Mouse (Mus musculus): ENCODE measurements at regions not wholly inside any gene's neighbourhood (a gene's known extent, or its start where the extent isn't known, plus 50 kb on each side); places are given as distances from the start of the nearest gene placed in this dataset.

GRCm38 (mm10) chr12:118529428-118530361, 228.5 kb upstream of the Sp4 start:
- no peak for ATAC-seq (ENCODE audit: insufficient number of reproducible peaks, insufficient read depth, low FRiP score, low read depth)
- WGBS = 3% methylated on average over 36 of the region's 36 CpGs
- H3K36me3 ChIP-seq (ENCODE audit: control insufficient read depth, insufficient read depth, low read length) = no peaks in the 10 kb centered on the region
- H3K4me2 ChIP-seq (ENCODE audit: low read length) = peak overlapping the region; percentile 73
- H3K27me3 ChIP-seq (ENCODE audit: control insufficient read depth, insufficient read depth, low read length) = peaks cover 45% of the 10 kb centered on the region
- H3K4me1 ChIP-seq (ENCODE audit: control insufficient read depth in 2 of 2, insufficient read depth in 2 of 2, low read length in 2 of 2) = peaks cover 0 to 11% of the 10 kb centered on the region in 2 experiments; a peak in 2 of 4 replicates
- peak overlapping the region; percentile 26; the same call in 1 of the 2 replicates for H3K9ac ChIP-seq (ENCODE audit: low read length)
- peak overlapping the region; percentile 5 to 37 for H3K4me3 ChIP-seq (ENCODE audit: control insufficient read depth in 1 of 2, insufficient read depth in 1 of 2, low read depth in 1 of 2, low read length in 2 of 2)
- H3K9me3 ChIP-seq (ENCODE audit: control insufficient read depth, low read length) = no peaks in the 10 kb centered on the region
- H3K27ac ChIP-seq (replicated peaks in 1 of 2; ENCODE audit: control insufficient read depth in 1 of 2, insufficient read depth in 1 of 2, low read depth in 2 of 2, low read length in 2 of 2) = no peak overlapping the region

GRCm38 (mm10) chr12:118521770-118522169, 220.5 kb upstream of the Sp4 start:
- H3K27ac ChIP-seq (replicated peaks in 1 of 2; ENCODE audit: control insufficient read depth in 1 of 2, insufficient read depth in 1 of 2, low read depth in 2 of 2, low read length in 2 of 2) = no peak overlapping the region
- WGBS = 75% methylated on average over 2 of the region's 2 CpGs
- no peaks in the 10 kb centered on the region for H3K36me3 ChIP-seq (ENCODE audit: control insufficient read depth, insufficient read depth, low read length)

GRCm38 (mm10) chr12:118521329-118521728, 220.1 kb upstream of the Sp4 start:
- Histone ChIP-seq H3K36me3 (ENCODE audit: control insufficient read depth, insufficient read depth, low read length) (no peaks in the 10 kb centered on the region), H3K27ac (replicated peaks in 1 of 2; ENCODE audit: control insufficient read depth in 1 of 2, insufficient read depth in 1 of 2, low read depth in 2 of 2, low read length in 2 of 2) (no peak overlapping the region), H3K4me2 (ENCODE audit: low read length) (no peak overlapping the region), H3K9ac (ENCODE audit: low read length) (no peak overlapping the region), H3K9me3 (ENCODE audit: control insufficient read depth, low read length) (no peaks in the 10 kb centered on the region), H3K4me3 (ENCODE audit: control insufficient read depth in 1 of 2, insufficient read depth in 1 of 2, low read depth in 1 of 2, low read length in 2 of 2) (no peak overlapping the region), H3K4me1 (ENCODE audit: control insufficient read depth in 2 of 2, insufficient read depth in 2 of 2, low read length in 2 of 2) (no peaks in the 10 kb centered on the region), H3K27me3 (ENCODE audit: control insufficient read depth, insufficient read depth, low read length) (no peaks in the 10 kb centered on the region)
- no peak for ATAC-seq (ENCODE audit: insufficient number of reproducible peaks, insufficient read depth, low FRiP score, low read depth)
- WGBS = 64% methylated on average over 1 of the region's 1 CpGs

More at GRCm38 (mm10) chr12:118521770-118522169, 220.5 kb upstream of the Sp4 start:
- Histone ChIP-seq H3K4me3 (ENCODE audit: control insufficient read depth in 1 of 2, insufficient read depth in 1 of 2, low read depth in 1 of 2, low read length in 2 of 2) (no peak overlapping the region), H3K27me3 (ENCODE audit: control insufficient read depth, insufficient read depth, low read length) (no peaks in the 10 kb centered on the region), H3K9me3 (ENCODE audit: control insufficient read depth, low read length) (no peaks in the 10 kb centered on the region), H3K4me2 (ENCODE audit: low read length) (no peak overlapping the region), H3K9ac (ENCODE audit: low read length) (no peak overlapping the region), H3K4me1 (ENCODE audit: control insufficient read depth in 2 of 2, insufficient read depth in 2 of 2, low read length in 2 of 2) (no peaks in the 10 kb centered on the region)
- no peak for ATAC-seq (ENCODE audit: insufficient number of reproducible peaks, insufficient read depth, low FRiP score, low read depth)

- Histone ChIP-seq H3K36me3 (ENCODE audit: control insufficient read depth, insufficient read depth, low read length) (no peaks in the 10 kb centered on the region), H3K4me3 (ENCODE audit: control insufficient read depth in 1 of 2, insufficient read depth in 1 of 2, low read depth in 1 of 2, low read length in 2 of 2) (no peak overlapping the region), H3K9ac (ENCODE audit: low read length) (no peak overlapping the region), H3K4me2 (ENCODE audit: low read length) (no peak overlapping the region), H3K27me3 (ENCODE audit: control insufficient read depth, insufficient read depth, low read length) (no peaks in the 10 kb centered on the region), H3K4me1 (ENCODE audit: control insufficient read depth in 2 of 2, insufficient read depth in 2 of 2, low read length in 2 of 2) (no peaks in the 10 kb centered on the region), H3K27ac (replicated peaks in 1 of 2; ENCODE audit: control insufficient read depth in 1 of 2, insufficient read depth in 1 of 2, low read depth in 2 of 2, low read length in 2 of 2) (no peak overlapping the region), H3K9me3 (ENCODE audit: control insufficient read depth, low read length) (no peaks in the 10 kb centered on the region)
- WGBS = 35% methylated on average over 10 of the region's 10 CpGs
- ATAC-seq (ENCODE audit: insufficient number of reproducible peaks, insufficient read depth, low FRiP score, low read depth) = no peak
Observed at GRCm38 (mm10) chr12:118519801-118520327, 218.6 kb upstream of the Sp4 start.

GRCm38 (mm10) chr12:118510989-118511388, 209.7 kb upstream of the Sp4 start:
- 81% methylated on average over 4 of the region's 4 CpGs for WGBS
- H3K9me3 ChIP-seq (ENCODE audit: control insufficient read depth, low read length) = no peaks in the 10 kb centered on the region
- H3K4me2 ChIP-seq (ENCODE audit: low read length) = no peak overlapping the region
- H3K4me1 ChIP-seq (ENCODE audit: control insufficient read depth in 2 of 2, insufficient read depth in 2 of 2, low read length in 2 of 2) = no peaks in the 10 kb centered on the region
- H3K27ac ChIP-seq (replicated peaks in 1 of 2; ENCODE audit: control insufficient read depth in 1 of 2, insufficient read depth in 1 of 2, low read depth in 2 of 2, low read length in 2 of 2) = no peak overlapping the region
- ATAC-seq (ENCODE audit: insufficient number of reproducible peaks, insufficient read depth, low FRiP score, low read depth) = no peak
- H3K36me3 ChIP-seq (ENCODE audit: control insufficient read depth, insufficient read depth, low read length) = no peaks in the 10 kb centered on the region
- no peak overlapping the region for H3K4me3 ChIP-seq (ENCODE audit: control insufficient read depth in 1 of 2, insufficient read depth in 1 of 2, low read depth in 1 of 2, low read length in 2 of 2)
- no peaks in the 10 kb centered on the region for H3K27me3 ChIP-seq (ENCODE audit: control insufficient read depth, insufficient read depth, low read length)
- no peak overlapping the region for H3K9ac ChIP-seq (ENCODE audit: low read length)

GRCm38 (mm10) chr12:118508972-118509917, 208.0 kb upstream of the Sp4 start:
- Histone ChIP-seq H3K4me3 (ENCODE audit: control insufficient read depth in 1 of 2, insufficient read depth in 1 of 2, low read depth in 1 of 2, low read length in 2 of 2) (no peak overlapping the region), H3K36me3 (ENCODE audit: control insufficient read depth, insufficient read depth, low read length) (no peaks in the 10 kb centered on the region), H3K9me3 (ENCODE audit: control insufficient read depth, low read length) (no peaks in the 10 kb centered on the region), H3K27ac (replicated peaks in 1 of 2; ENCODE audit: control insufficient read depth in 1 of 2, insufficient read depth in 1 of 2, low read depth in 2 of 2, low read length in 2 of 2) (no peak overlapping the region), H3K4me2 (ENCODE audit: low read length) (no peak overlapping the region), H3K27me3 (ENCODE audit: control insufficient read depth, insufficient read depth, low read length) (no peaks in the 10 kb centered on the region), H3K9ac (ENCODE audit: low read length) (no peak overlapping the region), H3K4me1 (ENCODE audit: control insufficient read depth in 2 of 2, insufficient read depth in 2 of 2, low read length in 2 of 2) (no peaks in the 10 kb centered on the region)
- no peak for ATAC-seq (ENCODE audit: insufficient number of reproducible peaks, insufficient read depth, low FRiP score, low read depth)
- 82% methylated on average over 8 of the region's 8 CpGs for WGBS

- peak overlapping the region; percentile 29; the same call in 1 of the 2 replicates for H3K4me2 ChIP-seq (ENCODE audit: low read length)
- no peaks in the 10 kb centered on the region for H3K36me3 ChIP-seq (ENCODE audit: control insufficient read depth, insufficient read depth, low read length)
- ATAC-seq (ENCODE audit: insufficient number of reproducible peaks, insufficient read depth, low FRiP score, low read depth) = no peak
- no peaks in the 10 kb centered on the region for H3K27me3 ChIP-seq (ENCODE audit: control insufficient read depth, insufficient read depth, low read length)
- H3K9me3 ChIP-seq (ENCODE audit: control insufficient read depth, low read length) = no peaks in the 10 kb centered on the region
- WGBS = 15% methylated on average over 5 of the region's 5 CpGs
- H3K4me1 ChIP-seq (ENCODE audit: control insufficient read depth in 2 of 2, insufficient read depth in 2 of 2, low read length in 2 of 2) = peaks cover 2 to 16% of the 10 kb centered on the region in 2 experiments; a peak in 3 of 4 replicates
- H3K4me3 ChIP-seq (ENCODE audit: control insufficient read depth in 1 of 2, insufficient read depth in 1 of 2, low read depth in 1 of 2, low read length in 2 of 2) = no peak overlapping the region
- no peak overlapping the region for H3K9ac ChIP-seq (ENCODE audit: low read length)
- no peak overlapping the region for H3K27ac ChIP-seq (replicated peaks in 1 of 2; ENCODE audit: control insufficient read depth in 1 of 2, insufficient read depth in 1 of 2, low read depth in 2 of 2, low read length in 2 of 2)
Observed at GRCm38 (mm10) chr12:118500392-118500791, 199.2 kb upstream of the Sp4 start.
